Mouse (Mus musculus): ENCODE results near the gene Mettl21a. TPM values are rescaled to one million over a fixed set of nuclear protein-coding genes. Genes with fewer than 3 reads are reported as not detected.

The Mettl21a gene
- total RNA-seq, 2 experiments from 2014 or later = 7.1 to 12.6 TPM

Other genes starting within 250 kb of the Mettl21a start
- gene Creb1, start 84.6 kb downstream of the Mettl21a start, total RNA-seq (2021) = 10 to 100 TPM; 18.3 to 21.3 TPM
- gene Ccnyl1, start 73.2 kb upstream of the Mettl21a start, total RNA-seq (2021) = 10 to 100 TPM; 17.6 to 22.7 TPM
- gene Fzd5, start 120.5 kb upstream of the Mettl21a start, total RNA-seq (2021) = 1 to 10 TPM; 1.6 to 1.8 TPM

Data from gastrocnemius, postnatal 14 days (tissue).